Mouse (Mus musculus): ENCODE results near the gene 4930539E08Rik.
A peak's percentile ranks its signal among the peaks of the same experiment; 100 is the strongest.

The 4930539E08Rik gene

DNA sequence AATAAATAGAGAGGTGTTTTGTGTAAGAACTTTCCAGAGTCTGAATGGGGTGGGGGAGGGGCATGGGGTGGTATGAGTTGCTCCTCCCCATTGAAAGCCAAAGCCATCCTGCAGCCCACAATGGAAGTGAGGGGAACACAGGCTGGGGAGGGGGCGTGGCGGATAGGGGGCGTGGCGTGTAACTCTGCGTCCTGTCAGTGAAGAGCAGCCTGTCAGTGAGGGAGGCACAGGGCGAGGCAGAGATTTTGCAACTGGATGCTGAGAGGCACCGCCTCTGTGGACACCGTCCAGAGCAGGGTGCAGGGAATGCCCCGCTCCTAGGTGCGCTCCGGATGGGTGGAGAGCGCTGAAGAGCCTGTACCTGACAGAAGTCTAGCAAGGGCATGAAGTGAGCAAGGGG, 56.9 kb downstream of the 4930539E08Rik start, which contains the start of gene Pnpla1:
Gene Pnpla1 (plus strand): TSS at position 207 of the 400 bp plus-strand sequence.
- DNase-seq (ENCODE audit: low spot score) = no peak

GRCm38 (mm10) chr17:28856030-28856429, 59.1 kb downstream of the 4930539E08Rik start:
- no peak for DNase-seq (ENCODE audit: low spot score)

- peak; percentile 22 for DNase-seq (ENCODE audit: low spot score)
Observed at GRCm38 (mm10) chr17:28855166-28855885, 59.8 kb downstream of the 4930539E08Rik start.

GRCm38 (mm10) chr17:28854377-28854776, 60.7 kb downstream of the 4930539E08Rik start:
- DNase-seq (ENCODE audit: low spot score) = no peak

DNA sequence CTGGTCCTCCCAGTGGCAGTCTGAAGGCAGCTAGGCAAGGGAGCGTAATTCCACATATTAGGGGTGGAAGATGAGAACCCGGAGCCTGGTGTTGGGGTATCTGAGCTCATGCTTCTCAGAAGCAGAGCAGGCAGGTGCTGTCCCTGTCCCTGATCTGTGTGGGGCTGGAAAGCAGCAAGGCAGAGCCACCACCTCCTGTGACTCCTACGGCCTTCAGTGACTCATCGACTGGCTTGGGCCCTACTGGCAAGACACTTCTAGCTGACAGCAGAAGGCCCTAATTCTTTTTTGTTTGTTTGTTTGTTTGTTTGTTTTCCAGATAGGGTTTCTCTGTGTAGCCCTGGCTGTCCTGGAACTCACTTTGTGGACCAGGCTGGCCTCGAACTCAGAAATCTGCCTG, 64.6 kb downstream of the 4930539E08Rik start:
- no peak for DNase-seq (ENCODE audit: low spot score)

DNA sequence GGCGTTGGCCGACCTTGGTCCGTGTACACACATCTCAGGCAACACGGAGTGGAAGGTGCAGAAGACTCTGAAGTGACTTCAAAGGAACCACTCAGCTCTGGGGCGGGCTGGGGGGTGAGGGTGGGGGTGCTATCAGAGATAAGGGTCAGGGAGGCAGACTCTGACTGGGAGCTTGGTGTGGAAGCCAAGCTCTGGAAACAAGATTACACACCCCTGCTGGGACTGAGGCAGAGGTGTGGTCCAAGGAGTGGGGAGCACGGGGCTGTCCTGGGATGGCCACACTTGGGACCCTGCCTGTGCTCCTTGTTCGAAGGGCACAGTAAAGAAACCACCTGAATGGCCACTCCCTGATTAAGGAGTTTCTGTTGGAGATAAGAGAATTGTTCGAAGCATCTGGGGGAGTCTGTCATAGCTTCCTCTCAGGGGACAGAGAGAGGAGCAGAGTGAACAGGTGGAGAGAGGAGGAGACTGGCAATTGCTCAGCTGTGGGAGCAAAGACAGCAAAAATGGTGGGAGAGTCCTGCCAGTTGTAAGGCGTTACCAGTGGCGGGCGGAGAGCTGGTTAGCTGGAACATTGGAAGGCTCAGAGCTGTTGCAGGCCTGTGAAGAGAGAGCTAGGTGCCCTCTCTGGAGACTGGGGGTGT, 68.0 kb downstream of the 4930539E08Rik start:
- no peak for DNase-seq (ENCODE audit: low spot score)
